Mouse (Mus musculus) liver, postnatal 0 days (tissue): ENCODE results near the gene Tgfbi.

Experiments
- CTCF ChIP-seq: sonication (generic); IDR thresholded peaks from 2 replicates; pipeline ENCODE4 v1.5.1; 2016; ENCODE audit warnings: antibody characterized with exemption, low read depth
- EP300 ChIP-seq: IDR thresholded peaks from 2 replicates; pipeline ENCODE4 v1.6.1; 2016; ENCODE audit warnings: antibody characterized with exemption, low read depth, mild to moderate bottlenecking

DNA sequence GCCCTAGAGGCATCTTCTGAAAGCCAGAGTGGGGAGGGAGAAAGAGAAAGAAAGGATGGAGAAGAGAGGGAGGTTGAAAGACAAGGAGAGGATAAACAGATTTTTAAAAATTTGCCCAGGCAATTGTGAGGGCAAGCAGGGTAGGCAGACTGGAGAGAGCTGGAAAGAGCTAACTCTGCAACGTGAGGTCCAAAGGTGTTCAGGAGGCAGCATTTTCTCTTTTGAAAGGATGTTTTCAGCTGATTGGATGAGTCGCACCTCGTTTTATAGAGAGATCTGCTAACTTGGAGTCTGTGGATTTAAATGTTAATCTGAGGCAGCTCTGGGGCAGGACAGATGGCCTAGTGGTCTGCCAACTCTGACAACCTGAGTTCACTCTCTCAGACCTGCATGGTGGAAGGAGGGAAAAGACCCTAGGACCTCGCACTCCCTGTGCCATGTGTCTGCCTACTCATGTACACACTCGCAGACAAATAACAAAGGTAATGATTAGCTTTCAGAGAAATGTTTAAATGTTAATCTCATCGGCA is 49.4 kb upstream of the Tgfbi start:
- TF ChIP-seq CTCF: no peak
- no peak for TF ChIP-seq EP300
